Mouse (Mus musculus): Measurements from ENCODE around the gene AU021092. TPM values are rescaled to one million over a fixed set of nuclear protein-coding genes. Genes with fewer than 3 reads are reported as not detected.
A peak's percentile ranks its signal among the peaks of the same experiment; 100 is the strongest.

AU021092 gene
- polyA plus RNA-seq, 1 experiment from 2014 or later, result 3.5 TPM

- H3K4me2 ChIP-seq (replicated peaks; ENCODE audit: low read depth, low read length), result peak within 1 kb of the TSS; percentile 98
- ATAC-seq (ENCODE audit: low FRiP score, low TSS enrichment), result peak; percentile 89
- 0 out of 2 replicates have a peak, but pooled peaks cover 3% of the 10 kb centered on the region for H3K4me1 ChIP-seq (ENCODE audit: control insufficient read depth, insufficient read depth, low read length)
- 5% methylated on average over 40 of the region's 40 CpGs for WGBS
- H3K27me3 ChIP-seq (ENCODE audit: control insufficient read depth, insufficient read depth, low read length), result peaks cover 5% of the 10 kb centered on the region; the same call in 1 of the 2 replicates
- no peak within 1 kb of the TSS for H3K27ac ChIP-seq (ENCODE audit: low read depth, low read length)
- H3K9me3 ChIP-seq (ENCODE audit: control insufficient read depth, low read length), result no peaks in the 10 kb centered on the region
- H3K36me3 ChIP-seq (ENCODE audit: control insufficient read depth, insufficient read depth, low read length), result peaks cover 4% of the 10 kb centered on the region; the same call in 1 of the 2 replicates
- peak within 1 kb of the TSS; percentile 91 for H3K4me3 ChIP-seq (ENCODE audit: low read length)
- peak within 1 kb of the TSS; percentile 69 for H3K9ac ChIP-seq (ENCODE audit: low read depth, low read length)
Observed at GRCm38 (mm10) chr16:5203668-5204433, 18.2 kb downstream of the AU021092 start, which contains the start of gene Nagpa. Gene Nagpa, minus strand, starts transcription at chr16:5204012.

GRCm38 (mm10) chr16:5203200-5203599 lies 18.9 kb downstream of the AU021092 start:
- Histone ChIP-seq H3K9ac (ENCODE audit: low read depth, low read length) (peak overlapping the region; percentile 69), H3K9me3 (ENCODE audit: control insufficient read depth, low read length) (no peaks in the 10 kb centered on the region), H3K27ac (ENCODE audit: low read depth, low read length) (no peak overlapping the region), H3K4me1 (ENCODE audit: control insufficient read depth, insufficient read depth, low read length) (0 out of 2 replicates have a peak, but pooled peaks cover 3% of the 10 kb centered on the region), H3K36me3 (ENCODE audit: control insufficient read depth, insufficient read depth, low read length) (peaks cover 8% of the 10 kb centered on the region; the same call in 1 of the 2 replicates), H3K27me3 (ENCODE audit: control insufficient read depth, insufficient read depth, low read length) (peaks cover 5% of the 10 kb centered on the region; the same call in 1 of the 2 replicates), H3K4me3 (ENCODE audit: low read length) (peak overlapping the region; percentile 91), H3K4me2 (replicated peaks; ENCODE audit: low read depth, low read length) (peak overlapping the region; percentile 98)
- 1% methylated on average over 36 of the region's 36 CpGs for WGBS
- peak; percentile 29; the same call in 1 of the 2 replicates for ATAC-seq (ENCODE audit: low FRiP score, low TSS enrichment)

- Histone ChIP-seq H3K9me3 (ENCODE audit: control insufficient read depth, low read length) (no peaks in the 10 kb centered on the region), H3K4me3 (ENCODE audit: low read length) (peak overlapping the region; percentile 91), H3K27ac (ENCODE audit: low read depth, low read length) (no peak overlapping the region), H3K4me2 (replicated peaks; ENCODE audit: low read depth, low read length) (peak overlapping the region; percentile 98), H3K4me1 (ENCODE audit: control insufficient read depth, insufficient read depth, low read length) (0 out of 2 replicates have a peak, but pooled peaks cover 3% of the 10 kb centered on the region), H3K36me3 (ENCODE audit: control insufficient read depth, insufficient read depth, low read length) (peaks cover 8% of the 10 kb centered on the region; the same call in 1 of the 2 replicates), H3K9ac (ENCODE audit: low read depth, low read length) (0 out of 2 replicates have a peak overlapping the region, but pooled peaks have one; percentile 69), H3K27me3 (ENCODE audit: control insufficient read depth, insufficient read depth, low read length) (peaks cover 5% of the 10 kb centered on the region; the same call in 1 of the 2 replicates)
- no peak for ATAC-seq (ENCODE audit: low FRiP score, low TSS enrichment)
- 19% methylated on average over 4 of the region's 4 CpGs for WGBS
Observed at GRCm38 (mm10) chr16:5202681-5203080, 19.4 kb downstream of the AU021092 start.

GRCm38 (mm10) chr16:5195080-5195479 lies 27.0 kb downstream of the AU021092 start:
- no peak overlapping the region for H3K9ac ChIP-seq (ENCODE audit: low read depth, low read length)
- H3K36me3 ChIP-seq (ENCODE audit: control insufficient read depth, insufficient read depth, low read length), result peaks cover 7% of the 10 kb centered on the region; the same call in 1 of the 2 replicates
- ATAC-seq (ENCODE audit: low FRiP score, low TSS enrichment), result no peak
- 33% methylated on average over 6 of the region's 6 CpGs for WGBS
- no peaks in the 10 kb centered on the region for H3K27me3 ChIP-seq (ENCODE audit: control insufficient read depth, insufficient read depth, low read length)
- H3K4me1 ChIP-seq (ENCODE audit: control insufficient read depth, insufficient read depth, low read length), result no peaks in the 10 kb centered on the region
- H3K4me3 ChIP-seq (ENCODE audit: low read length), result no peak overlapping the region
- H3K27ac ChIP-seq (ENCODE audit: low read depth, low read length), result no peak overlapping the region
- H3K9me3 ChIP-seq (ENCODE audit: control insufficient read depth, low read length), result no peaks in the 10 kb centered on the region
- H3K4me2 ChIP-seq (replicated peaks; ENCODE audit: low read depth, low read length), result no peak overlapping the region

GRCm38 (mm10) chr16:5186234-5186633 lies 35.9 kb downstream of the AU021092 start:
- H3K4me1 ChIP-seq (ENCODE audit: control insufficient read depth, insufficient read depth, low read length), result no peaks in the 10 kb centered on the region
- ATAC-seq (ENCODE audit: low FRiP score, low TSS enrichment), result no peak
- no peaks in the 10 kb centered on the region for H3K27me3 ChIP-seq (ENCODE audit: control insufficient read depth, insufficient read depth, low read length)
- H3K4me2 ChIP-seq (replicated peaks; ENCODE audit: low read depth, low read length), result no peak overlapping the region
- H3K36me3 ChIP-seq (ENCODE audit: control insufficient read depth, insufficient read depth, low read length), result no peaks in the 10 kb centered on the region
- no peak overlapping the region for H3K4me3 ChIP-seq (ENCODE audit: low read length)
- H3K9ac ChIP-seq (ENCODE audit: low read depth, low read length), result no peak overlapping the region
- H3K9me3 ChIP-seq (ENCODE audit: control insufficient read depth, low read length), result no peaks in the 10 kb centered on the region
- H3K27ac ChIP-seq (ENCODE audit: low read depth, low read length), result no peak overlapping the region
- WGBS, result 77% methylated on average over 7 of the region's 7 CpGs

GRCm38 (mm10) chr16:5185691-5186090 lies 36.4 kb downstream of the AU021092 start:
- no peak for ATAC-seq (ENCODE audit: low FRiP score, low TSS enrichment)
- no peaks in the 10 kb centered on the region for H3K4me1 ChIP-seq (ENCODE audit: control insufficient read depth, insufficient read depth, low read length)
- H3K27ac ChIP-seq (ENCODE audit: low read depth, low read length), result no peak overlapping the region
- no peak overlapping the region for H3K4me3 ChIP-seq (ENCODE audit: low read length)
- no peak overlapping the region for H3K4me2 ChIP-seq (replicated peaks; ENCODE audit: low read depth, low read length)
- no peaks in the 10 kb centered on the region for H3K9me3 ChIP-seq (ENCODE audit: control insufficient read depth, low read length)
- H3K27me3 ChIP-seq (ENCODE audit: control insufficient read depth, insufficient read depth, low read length), result no peaks in the 10 kb centered on the region
- H3K36me3 ChIP-seq (ENCODE audit: control insufficient read depth, insufficient read depth, low read length), result no peaks in the 10 kb centered on the region
- 35% methylated on average over 7 of the region's 7 CpGs for WGBS
- no peak overlapping the region for H3K9ac ChIP-seq (ENCODE audit: low read depth, low read length)

- WGBS, result 85% methylated on average over 5 of the region's 5 CpGs
- H3K4me3 ChIP-seq (ENCODE audit: low read length), result no peak overlapping the region
- no peak overlapping the region for H3K9ac ChIP-seq (ENCODE audit: low read depth, low read length)
- no peaks in the 10 kb centered on the region for H3K27me3 ChIP-seq (ENCODE audit: control insufficient read depth, insufficient read depth, low read length)
- no peak overlapping the region for H3K4me2 ChIP-seq (replicated peaks; ENCODE audit: low read depth, low read length)
- no peaks in the 10 kb centered on the region for H3K36me3 ChIP-seq (ENCODE audit: control insufficient read depth, insufficient read depth, low read length)
- H3K27ac ChIP-seq (ENCODE audit: low read depth, low read length), result no peak overlapping the region
- H3K9me3 ChIP-seq (ENCODE audit: control insufficient read depth, low read length), result no peaks in the 10 kb centered on the region
- no peak for ATAC-seq (ENCODE audit: low FRiP score, low TSS enrichment)
- no peaks in the 10 kb centered on the region for H3K4me1 ChIP-seq (ENCODE audit: control insufficient read depth, insufficient read depth, low read length)
Observed at GRCm38 (mm10) chr16:5184956-5185355, 37.1 kb downstream of the AU021092 start.

- WGBS, result 55% methylated on average over 8 of the region's 8 CpGs
- Histone ChIP-seq H3K4me1 (ENCODE audit: control insufficient read depth, insufficient read depth, low read length) (no peaks in the 10 kb centered on the region), H3K9me3 (ENCODE audit: control insufficient read depth, low read length) (no peaks in the 10 kb centered on the region), H3K27ac (ENCODE audit: low read depth, low read length) (no peak overlapping the region), H3K4me2 (replicated peaks; ENCODE audit: low read depth, low read length) (no peak overlapping the region), H3K36me3 (ENCODE audit: control insufficient read depth, insufficient read depth, low read length) (no peaks in the 10 kb centered on the region), H3K27me3 (ENCODE audit: control insufficient read depth, insufficient read depth, low read length) (no peaks in the 10 kb centered on the region), H3K4me3 (ENCODE audit: low read length) (no peak overlapping the region), H3K9ac (ENCODE audit: low read depth, low read length) (no peak overlapping the region)
- no peak for ATAC-seq (ENCODE audit: low FRiP score, low TSS enrichment)
Observed at GRCm38 (mm10) chr16:5184101-5184500, 38.0 kb downstream of the AU021092 start.

- Histone ChIP-seq H3K4me2 (replicated peaks; ENCODE audit: low read depth, low read length) (no peak overlapping the region), H3K4me3 (ENCODE audit: low read length) (no peak overlapping the region), H3K27me3 (ENCODE audit: control insufficient read depth, insufficient read depth, low read length) (no peaks in the 10 kb centered on the region), H3K36me3 (ENCODE audit: control insufficient read depth, insufficient read depth, low read length) (no peaks in the 10 kb centered on the region), H3K4me1 (ENCODE audit: control insufficient read depth, insufficient read depth, low read length) (no peaks in the 10 kb centered on the region), H3K9me3 (ENCODE audit: control insufficient read depth, low read length) (no peaks in the 10 kb centered on the region), H3K9ac (ENCODE audit: low read depth, low read length) (no peak overlapping the region), H3K27ac (ENCODE audit: low read depth, low read length) (no peak overlapping the region)
- ATAC-seq (ENCODE audit: low FRiP score, low TSS enrichment), result no peak
- 84% methylated on average over 18 of the region's 18 CpGs for WGBS
Observed at GRCm38 (mm10) chr16:5183310-5183975, 38.7 kb downstream of the AU021092 start.

Data from kidney, embryonic 14.5 days (tissue).